Mouse (Mus musculus) telencephalon, adult 2 months (tissue): ENCODE data around the gene Muc1.
A peak's percentile ranks its signal among the peaks of the same experiment; 100 is the strongest.

ENCODE experiments used
- DNase-seq: peaks from one replicate; pipeline ENCODE4 v3.0.0-alpha.2; 2011; ENCODE audit warnings: low read depth, low spot score

Gene Muc1

DNA sequence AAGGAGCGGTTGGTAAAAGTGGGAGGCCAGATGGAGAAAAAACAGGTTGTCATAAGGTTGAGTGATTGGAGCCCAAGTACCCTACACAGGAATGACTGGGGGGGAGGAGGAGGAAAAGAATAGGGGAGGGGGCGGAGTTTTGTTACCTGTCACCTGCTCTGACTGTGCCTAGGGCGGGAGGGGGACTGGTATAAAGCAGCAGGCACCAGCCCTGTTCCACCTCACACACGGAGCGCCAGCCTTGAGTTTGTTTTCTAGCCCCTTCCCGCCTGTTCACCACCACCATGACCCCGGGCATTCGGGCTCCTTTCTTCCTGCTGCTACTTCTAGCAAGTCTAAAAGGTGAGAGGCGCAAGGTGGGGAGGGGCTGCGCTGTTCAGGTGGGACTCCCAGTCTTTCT lies at the start of gene Muc1:
Muc1 (plus strand) TSS at position 222 of the 400 bp plus-strand sequence.
- no peak for DNase-seq

GRCm38 (mm10) chr3:89181749-89182500 lies 46.9 kb upstream of the Muc1 start:
- no peak for DNase-seq

DNA sequence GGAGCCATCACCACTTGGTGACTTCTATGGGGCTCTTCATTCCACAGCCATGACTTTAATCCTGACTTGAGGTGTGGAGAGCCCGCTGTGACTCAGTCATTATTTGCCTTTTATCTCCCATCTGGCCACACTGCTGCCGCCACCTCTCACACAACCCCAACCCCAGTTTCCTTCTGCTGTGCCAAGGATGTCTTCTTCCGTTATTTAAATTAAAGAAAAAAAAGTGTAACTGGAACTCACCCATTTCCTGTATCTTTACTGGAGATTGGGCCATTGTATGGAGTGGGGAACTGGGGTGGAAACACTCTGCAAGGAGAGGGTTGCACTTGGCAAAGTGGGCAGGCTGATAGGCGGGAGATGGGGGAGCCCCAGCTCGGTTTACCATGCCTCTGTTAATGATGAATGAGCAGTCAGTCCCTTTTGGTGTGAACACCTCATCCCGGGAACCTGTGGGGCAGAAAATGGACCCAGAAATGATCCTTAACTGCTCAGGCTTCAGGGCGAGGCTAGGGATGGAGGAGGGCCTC lies 46.3 kb upstream of the Muc1 start:
- DNase-seq: no peak

GRCm38 (mm10) chr3:89183058-89183958 lies 45.5 kb upstream of the Muc1 start, which contains the start of gene Fam189b:
TSS of gene Fam189b (plus strand) at chr3:89183143.
- DNase-seq: peak; percentile 91

DNA sequence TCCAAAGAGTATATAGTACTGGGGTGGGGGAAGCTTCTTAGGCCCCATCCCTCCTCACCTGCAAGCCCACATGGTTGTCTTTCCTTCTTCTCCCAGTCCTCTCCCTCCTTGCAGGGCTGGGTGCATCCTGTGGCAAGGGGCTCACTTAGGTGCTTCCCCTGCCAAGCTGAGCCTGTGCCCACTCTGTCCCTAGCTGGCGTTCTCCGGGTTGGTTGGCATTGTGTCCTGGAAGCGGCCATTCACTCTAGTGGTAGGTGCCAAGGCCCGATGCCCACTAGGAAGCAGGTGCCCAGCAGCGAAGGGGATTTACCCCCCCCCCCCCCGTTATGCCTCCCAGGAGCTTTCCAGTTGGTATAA lies 44.9 kb upstream of the Muc1 start:
- no peak for DNase-seq

GRCm38 (mm10) chr3:89187197-89187596 lies 41.7 kb upstream of the Muc1 start:
- DNase-seq: no peak

GRCm38 (mm10) chr3:89187690-89188477 lies 41.0 kb upstream of the Muc1 start:
- no peak for DNase-seq

DNA sequence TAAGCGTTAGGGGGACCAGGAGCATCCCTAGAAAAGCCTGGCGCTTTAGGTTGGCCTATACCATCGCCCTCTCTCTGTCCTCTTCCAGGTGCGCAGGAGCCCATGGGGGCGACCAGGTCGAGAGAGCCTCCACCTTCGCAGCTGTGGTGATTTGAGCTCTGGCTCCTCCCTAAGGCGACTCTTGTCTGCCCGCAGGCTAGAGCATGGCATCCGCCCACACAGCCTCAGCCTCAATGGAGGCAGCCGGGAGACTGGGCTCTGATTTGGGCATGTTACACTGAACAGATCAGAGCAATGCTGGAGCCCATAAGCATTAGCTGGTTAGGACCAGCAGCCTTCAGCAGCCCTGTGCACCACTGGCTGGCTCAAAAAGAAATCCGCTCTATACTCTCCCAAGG lies 40.4 kb upstream of the Muc1 start:
- DNase-seq: no peak

DNA sequence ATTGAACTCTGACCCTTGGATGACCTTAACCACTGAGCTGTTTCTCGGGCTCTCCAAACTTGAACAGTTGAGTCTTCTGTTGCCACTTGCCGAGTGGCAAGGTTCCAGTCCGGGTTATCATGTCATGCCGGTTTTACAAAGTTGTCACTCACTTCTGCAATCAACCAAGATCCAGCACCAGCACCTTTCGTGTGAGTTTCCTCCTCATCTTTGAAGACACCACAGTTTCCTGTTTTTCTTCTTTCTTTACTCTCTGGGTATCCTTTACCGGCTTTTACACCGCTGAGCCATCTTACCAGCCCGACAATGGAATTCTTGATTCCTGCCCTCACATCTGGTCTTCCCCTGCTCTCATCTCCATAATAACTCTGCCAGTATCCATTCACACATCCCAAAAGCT lies 38.4 kb upstream of the Muc1 start:
- no peak for DNase-seq

GRCm38 (mm10) chr3:89193351-89193750 lies 35.5 kb upstream of the Muc1 start:
- DNase-seq: no peak

GRCm38 (mm10) chr3:89193853-89194252 lies 35.0 kb upstream of the Muc1 start:
- no peak for DNase-seq

DNA sequence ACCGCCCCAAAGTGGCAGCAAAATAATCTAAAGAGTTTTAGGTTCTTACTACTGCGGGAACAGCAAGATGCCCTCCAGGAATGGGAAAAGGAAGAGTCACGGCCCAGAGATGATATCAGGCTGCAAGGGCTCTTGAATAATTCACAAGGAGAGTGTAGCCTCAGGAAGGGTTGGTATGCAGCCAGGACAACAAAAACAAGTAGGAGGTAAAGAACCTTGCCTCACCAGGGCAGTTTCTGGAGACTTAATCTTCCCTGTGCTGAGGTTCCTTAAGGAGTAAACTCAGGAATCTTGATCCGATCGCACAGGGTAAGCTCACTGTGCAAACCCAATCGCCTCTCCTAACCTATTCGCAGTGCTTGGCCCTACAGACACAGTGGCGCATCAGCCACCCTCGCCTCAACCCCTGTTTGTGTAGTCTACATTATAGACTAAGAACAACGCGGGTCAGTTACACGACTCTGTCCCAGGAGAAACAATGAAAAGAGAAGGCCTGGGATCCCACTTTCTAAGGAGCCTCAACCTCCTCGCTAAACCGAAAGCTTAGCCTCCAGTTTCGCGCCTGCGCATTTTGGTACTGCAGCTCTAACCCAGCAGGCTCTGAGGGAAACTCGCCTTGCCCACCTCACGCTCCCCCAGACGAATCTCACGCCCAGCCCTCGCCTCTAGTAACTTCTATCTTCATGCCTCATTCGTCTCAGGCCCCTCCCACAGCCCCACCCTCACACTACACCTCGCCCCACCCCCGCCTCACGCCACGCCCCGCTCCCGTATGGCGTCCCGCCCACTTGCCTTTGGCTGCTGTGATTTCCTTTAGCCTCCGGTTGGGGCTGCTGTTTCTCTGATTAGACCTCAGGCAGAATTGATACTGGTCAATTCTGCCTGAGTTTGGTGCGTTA lies 32.6 kb upstream of the Muc1 start:
- DNase-seq: peak; percentile 90

DNA sequence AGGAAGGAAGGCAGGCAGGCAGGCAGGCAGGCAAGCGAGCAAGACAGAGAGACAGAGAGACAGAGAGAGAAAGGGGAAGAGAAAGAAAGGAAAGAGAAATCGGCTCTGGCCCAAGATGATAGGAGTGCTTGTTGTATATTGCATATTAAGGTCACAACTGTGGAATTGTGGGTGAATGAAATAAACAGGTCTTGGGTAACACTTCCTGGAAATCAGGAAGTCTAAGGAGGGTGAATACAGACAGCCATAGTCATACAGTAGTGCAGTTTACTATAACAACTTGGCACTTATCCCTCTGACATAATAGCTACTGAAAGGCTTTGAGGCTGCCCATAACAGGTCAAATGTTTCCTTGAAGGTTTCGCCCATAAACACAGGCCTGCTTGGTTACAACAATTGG lies 29.0 kb upstream of the Muc1 start:
- no peak for DNase-seq

- DNase-seq: peak; percentile 89
Measured at GRCm38 (mm10) chr3:89202253-89203141, 26.4 kb upstream of the Muc1 start, which contains the start of gene Gba. TSS of gene Gba (plus strand) at chr3:89202928.

- no peak for DNase-seq
Measured at GRCm38 (mm10) chr3:89203142-89203514, 25.7 kb upstream of the Muc1 start.

DNA sequence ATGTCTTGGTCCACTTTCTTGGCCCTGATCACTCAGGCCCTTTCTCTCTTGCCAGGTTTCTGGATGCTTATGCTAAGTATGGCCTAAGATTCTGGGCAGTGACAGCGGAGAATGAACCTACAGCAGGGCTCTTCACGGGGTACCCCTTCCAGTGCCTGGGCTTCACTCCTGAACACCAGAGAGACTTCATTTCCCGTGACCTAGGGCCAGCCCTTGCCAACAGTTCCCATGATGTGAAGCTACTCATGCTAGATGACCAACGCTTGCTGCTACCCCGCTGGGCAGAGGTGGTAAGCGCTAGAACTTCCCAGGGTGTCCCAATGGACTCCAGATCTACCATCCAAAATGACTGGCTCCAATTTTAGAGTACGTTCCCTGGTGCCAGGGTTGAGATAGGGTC lies 22.8 kb upstream of the Muc1 start:
- no peak for DNase-seq

DNA sequence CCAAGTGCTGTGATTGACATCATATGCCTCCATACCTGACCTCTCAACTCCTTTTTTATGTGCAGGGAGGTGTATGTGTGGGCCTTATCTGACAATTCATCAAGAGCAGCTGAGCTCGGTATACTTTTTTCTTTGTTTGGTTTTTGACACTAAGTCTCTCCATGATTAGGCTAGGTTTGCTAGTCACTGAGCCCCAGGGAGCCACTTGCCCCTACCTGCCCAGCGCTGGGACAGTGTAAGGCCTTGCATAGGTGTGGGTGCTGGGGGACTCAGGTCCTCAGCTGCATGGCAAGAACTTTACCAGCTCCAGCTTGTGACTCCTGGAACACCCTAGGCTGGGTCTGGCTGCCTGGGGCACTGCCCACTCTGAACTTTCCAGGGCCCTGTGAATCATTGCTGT lies 22.2 kb upstream of the Muc1 start:
- DNase-seq: no peak

DNA sequence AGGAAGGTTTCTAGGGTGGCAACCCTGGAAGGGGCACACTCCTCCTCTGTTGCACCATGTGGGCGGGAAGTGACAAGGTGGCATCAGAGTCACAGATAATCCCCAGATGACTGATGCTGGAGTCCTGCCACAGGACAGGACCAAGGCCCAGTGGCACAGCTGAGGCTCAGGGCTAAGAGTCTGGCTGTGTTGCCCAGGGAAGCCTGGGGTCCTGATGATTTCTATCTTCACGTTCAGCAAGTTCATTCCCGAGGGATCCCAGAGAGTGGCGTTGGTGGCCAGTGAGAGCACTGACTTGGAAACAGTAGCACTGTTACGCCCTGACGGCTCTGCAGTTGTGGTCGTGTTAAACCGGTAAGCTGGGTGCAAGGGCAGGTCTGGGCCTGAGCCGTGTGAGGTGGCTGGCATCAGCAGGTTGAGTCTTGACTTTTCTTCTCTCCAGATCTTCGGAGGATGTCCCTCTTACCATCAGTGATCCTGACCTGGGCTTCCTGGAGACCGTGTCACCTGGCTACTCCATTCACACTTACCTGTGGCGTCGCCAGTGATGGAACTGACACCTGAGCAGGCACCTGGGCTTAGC lies 20.7 kb upstream of the Muc1 start:
- DNase-seq: no peak

GRCm38 (mm10) chr3:89208736-89209135 lies 20.1 kb upstream of the Muc1 start:
- no peak for DNase-seq
